Mouse (Mus musculus): ENCODE measurements around the gene Gabbr1.
"Not testable (repeated sequence)": the region's sequence is repeated elsewhere in the genome, so short reads cannot be mapped to it uniquely, and the experiment has no call there.

Gene Gabbr1

GRCm38 (mm10) chr17:37045611-37046311, at the start of gene Gabbr1:
TSS of gene Gabbr1 (plus strand) at chr17:37045966.
- peak; percentile 90 for DNase-seq

DNA sequence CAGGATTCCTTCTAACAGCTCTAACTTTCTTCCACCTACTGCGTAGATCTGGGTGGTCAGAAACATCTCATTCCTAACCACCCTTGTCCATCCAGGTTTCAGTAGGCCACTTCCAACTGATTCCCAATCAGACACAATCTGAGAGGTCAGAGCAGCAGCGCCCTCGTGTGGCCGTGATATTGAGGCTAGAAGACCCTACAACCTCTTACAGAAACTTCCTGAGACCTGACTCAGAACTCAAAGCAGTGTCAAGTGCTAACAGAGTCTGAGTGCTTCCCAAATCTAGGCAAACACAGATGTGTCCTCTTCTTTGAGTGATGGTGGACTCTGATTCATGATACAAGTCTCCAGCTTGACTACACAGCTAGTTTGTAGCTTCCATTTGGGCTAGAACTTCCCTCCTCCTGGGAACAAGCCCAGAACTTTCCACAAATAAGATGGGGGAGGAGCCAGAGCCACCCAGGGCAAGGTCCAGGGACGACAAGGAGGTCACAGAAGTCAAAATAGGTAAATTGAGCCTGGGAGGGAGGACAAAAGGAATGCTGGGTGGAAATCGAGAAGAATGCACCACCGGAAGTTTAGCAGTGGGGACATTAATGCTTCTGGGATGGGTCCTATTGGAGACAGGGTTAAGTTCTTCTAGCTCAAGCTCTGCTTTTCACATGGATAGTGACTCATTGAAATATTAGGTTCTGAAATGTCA, 48.6 kb upstream of the Gabbr1 start:
- peak; percentile 94 for DNase-seq

DNA sequence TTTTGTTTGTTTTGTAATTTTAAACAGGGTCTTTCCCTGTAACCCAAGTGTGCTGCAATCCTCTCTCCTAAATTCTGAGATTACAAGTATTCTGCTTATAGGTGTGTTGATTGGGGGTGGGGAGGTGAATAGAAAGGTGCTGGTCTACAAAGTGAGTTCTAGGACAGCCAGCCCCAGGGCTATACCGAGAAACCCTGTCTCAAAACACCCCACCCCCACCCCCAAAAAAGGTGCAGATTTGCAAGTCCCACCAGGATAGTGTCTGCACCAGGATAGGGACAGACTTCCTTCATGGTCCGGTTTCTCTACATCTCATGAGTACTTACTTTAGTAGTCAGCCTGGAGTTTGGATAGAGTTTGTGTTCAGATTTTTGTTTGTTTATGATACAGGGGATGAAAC, 47.3 kb upstream of the Gabbr1 start:
- no peak for DNase-seq

GRCm38 (mm10) chr17:37000863-37001262, 44.9 kb upstream of the Gabbr1 start, which contains the start of gene Zfp57:
TSS of gene Zfp57 (plus strand) at chr17:37001163.
- no peak for DNase-seq

GRCm38 (mm10) chr17:37002364-37003330, 43.1 kb upstream of the Gabbr1 start:
- DNase-seq, result peak; percentile 80

GRCm38 (mm10) chr17:37003366-37003765, 42.4 kb upstream of the Gabbr1 start:
- DNase-seq, result no peak

DNA sequence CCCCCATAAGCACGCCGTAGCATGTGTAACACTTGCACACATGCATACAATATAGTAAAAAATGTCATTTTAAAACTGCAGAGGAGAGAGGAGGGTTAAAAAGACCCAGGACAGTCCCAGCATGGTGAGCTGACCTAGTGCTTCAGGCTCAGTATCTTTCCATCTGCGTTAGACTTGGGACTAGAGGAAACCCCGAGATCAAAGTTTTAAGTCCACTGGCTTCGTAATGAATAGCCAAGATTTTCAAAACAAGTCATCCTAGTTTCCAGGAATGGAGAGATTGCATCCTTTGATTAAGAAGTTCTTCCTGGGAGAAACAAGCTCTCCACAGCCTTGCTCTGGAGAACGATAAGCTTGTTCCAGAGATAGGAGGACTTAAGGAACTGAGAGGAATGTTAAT, 37.6 kb upstream of the Gabbr1 start:
- DNase-seq, result no peak

DNA sequence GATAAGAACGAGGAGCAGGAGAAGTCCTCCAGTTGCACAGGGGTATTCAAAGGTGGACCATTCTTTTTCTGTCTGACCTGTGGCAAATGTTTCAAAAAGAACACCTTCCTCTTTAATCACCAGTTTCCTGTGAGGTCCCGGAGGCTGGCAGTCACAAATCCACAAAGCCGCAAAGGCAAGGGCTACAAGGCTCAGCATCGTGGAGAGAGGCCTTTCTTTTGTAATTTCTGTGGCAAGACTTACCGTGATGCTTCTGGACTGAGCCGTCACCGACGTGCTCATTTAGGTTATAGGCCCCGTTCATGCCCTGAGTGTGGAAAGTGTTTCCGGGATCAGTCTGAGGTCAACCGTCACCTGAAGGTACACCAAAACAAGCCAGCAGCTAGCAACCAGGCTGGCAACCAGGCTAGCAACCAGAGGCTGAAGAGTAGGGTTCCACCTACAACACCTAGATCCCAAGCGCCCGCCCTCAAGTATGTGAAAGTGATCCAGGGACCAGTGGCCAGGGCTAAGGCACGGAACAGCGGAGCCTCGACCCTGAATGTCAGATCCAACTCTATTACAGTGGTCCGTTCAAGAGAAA, 36.2 kb upstream of the Gabbr1 start:
- no peak for DNase-seq

GRCm38 (mm10) chr17:37011719-37012118, 34.0 kb upstream of the Gabbr1 start:
- no peak for DNase-seq

DNA sequence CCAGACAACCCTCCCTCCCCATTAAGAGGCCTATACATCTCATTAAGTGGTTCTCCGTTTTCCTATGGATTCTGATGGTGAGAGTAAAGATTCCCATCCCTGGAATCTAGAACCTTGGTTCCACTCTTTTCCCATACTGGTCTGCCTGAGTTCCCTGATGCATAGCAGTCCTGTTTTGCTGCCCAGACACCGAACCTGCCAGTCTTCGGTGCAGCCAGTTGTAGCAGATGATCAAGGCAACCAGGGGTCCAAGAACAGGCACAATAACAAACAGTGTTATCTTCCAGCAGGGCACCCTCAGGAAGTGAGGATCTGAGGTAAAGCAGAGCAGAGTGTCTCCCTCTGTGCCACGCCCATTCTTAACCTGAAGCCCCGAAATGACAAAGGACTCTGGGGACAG, 33.6 kb upstream of the Gabbr1 start:
- DNase-seq, result no peak

DNA sequence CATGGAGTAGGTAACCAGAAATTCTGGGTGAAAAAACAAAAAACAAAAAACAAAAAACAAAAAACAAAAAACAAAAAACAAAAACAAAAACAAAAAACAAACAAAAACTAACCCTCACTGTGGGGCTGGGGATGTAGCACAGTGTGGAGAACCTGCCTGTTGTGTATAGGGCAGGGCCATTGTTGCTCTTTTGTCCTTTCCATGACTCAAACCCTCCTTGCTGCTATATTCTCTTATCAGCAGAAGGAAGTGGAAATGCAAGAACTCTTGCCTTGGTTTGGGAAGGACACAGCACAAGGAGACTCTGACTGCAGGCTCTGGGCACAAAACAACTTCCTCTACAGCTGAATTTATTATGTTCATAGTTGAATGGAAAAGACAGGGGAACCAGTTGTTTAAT, 29.4 kb upstream of the Gabbr1 start:
- no peak for DNase-seq

GRCm38 (mm10) chr17:37018328-37018727, 27.4 kb upstream of the Gabbr1 start:
- DNase-seq, result no peak

DNA sequence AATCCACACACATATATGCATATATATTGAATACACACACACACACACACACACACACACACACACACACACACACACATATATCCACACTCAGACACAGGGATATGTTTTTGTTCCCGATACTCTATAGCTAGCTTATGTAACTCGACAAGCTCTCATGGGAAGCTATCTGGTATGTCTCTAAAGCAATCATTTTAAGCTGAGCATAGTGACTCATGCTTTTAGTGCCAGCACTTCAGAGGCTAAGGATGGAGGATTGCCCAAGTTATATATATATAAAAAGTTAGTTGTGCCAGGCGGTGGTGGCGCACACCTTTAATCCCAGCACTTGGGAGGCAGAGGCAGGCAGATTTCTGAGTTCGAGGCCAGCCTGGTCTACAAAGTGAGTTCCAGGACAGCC, 26.5 kb upstream of the Gabbr1 start:
- DNase-seq, result not testable (repeated sequence)

GRCm38 (mm10) chr17:37022628-37023576, 22.9 kb upstream of the Gabbr1 start, which contains the start of gene Mog:
TSS of gene Mog (minus strand) at chr17:37023398.
- DNase-seq, result no peak

DNA sequence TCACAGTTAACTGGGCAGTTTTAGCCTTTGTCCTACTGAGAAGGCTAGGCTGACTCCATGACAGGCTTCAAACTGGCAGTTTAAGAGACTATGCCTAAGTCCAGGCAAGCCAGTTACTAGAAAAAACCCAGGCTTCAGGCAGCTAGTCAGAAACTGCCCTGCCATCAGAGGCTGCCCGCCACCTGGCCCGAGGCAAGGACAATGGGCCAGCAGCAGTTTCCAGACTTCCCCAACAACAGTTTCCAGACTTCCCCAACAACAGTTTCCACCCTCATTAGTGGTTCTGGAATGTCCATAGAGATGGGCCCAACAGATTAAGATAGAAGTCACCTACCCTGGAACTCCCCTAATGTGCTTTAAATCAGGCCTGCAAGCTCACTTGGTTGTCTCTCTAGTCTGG, 19.3 kb upstream of the Gabbr1 start:
- no peak for DNase-seq

DNA sequence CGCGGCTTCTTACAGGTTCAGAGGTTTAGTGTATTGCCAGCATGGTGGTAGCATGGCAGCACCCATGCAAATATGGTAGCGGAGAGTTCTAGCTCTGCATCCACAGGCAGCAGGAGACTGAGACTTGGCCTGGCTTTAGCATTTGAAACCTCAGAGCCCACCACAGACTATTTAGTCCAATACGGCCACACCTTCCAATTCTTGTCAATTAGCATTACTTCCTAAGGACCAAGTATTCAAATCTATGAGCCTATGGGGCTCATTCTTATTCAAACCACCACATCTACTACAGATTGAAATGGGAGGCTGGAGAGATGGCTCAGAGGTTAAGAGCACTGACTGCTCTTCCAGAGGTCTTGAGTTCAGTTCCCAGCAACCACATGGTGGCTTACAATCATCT, 18.3 kb upstream of the Gabbr1 start:
- DNase-seq, result no peak

DNA sequence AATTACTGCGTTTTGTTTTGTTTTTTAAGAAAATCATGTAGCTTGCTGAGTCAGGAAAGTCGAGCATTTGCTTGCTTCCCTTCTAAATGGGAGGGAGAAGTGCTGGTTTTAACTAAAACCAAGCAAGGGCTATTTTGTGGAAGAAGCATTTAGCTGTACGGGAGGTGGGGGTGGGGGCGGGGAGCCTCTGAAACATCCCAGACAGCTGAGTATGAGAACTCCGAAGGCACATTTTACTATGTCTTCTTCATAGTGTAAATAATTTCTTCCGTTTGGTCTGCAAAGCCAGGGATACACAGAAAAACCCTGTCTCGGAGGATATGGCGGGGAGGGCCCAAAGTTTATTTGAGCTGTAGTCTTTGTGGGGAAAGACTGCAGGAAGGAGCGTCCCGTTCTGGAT, 17.6 kb upstream of the Gabbr1 start:
- no peak for DNase-seq

DNA sequence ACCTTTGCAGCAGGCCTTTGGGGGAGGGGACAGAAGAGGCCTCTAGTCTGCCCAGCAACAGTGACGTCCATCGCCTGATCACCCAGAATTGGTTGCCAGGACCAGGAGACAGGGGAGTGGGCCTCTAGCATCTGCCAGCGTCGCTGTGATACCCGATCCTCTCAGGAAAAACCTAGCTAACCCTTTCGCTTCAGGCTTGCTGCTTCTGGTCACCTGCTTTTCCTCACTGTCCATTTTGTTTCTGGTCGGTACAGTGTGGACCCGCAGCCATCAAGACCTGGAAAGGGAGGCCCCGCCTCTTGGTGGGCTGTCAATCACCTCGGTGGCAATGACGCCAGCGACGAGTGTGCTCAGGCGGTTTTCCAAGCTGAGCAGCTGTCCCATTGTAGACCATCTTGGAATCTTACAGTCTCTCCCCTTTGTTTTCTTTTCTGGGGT, 17.1 kb upstream of the Gabbr1 start:
- peak; percentile 95 for DNase-seq

DNA sequence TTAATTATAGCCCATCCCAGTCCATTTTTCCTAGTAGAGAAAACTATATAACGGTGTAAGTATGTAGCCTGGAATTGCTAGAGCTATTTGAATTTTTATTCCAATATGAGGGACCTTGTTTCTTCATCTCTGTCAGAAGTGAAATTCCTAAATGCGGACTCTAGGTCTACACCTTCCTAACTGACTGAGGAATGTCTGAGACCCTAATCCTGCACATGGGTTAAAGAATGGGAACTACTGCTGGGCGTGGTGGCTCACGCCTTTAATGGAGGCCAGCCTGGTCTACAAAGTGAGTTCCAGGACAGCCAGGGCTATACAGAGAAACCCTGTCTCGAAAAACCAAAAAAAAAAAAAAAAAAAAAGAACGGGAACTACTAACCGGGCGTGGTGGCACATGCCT, 16.6 kb upstream of the Gabbr1 start:
- no peak for DNase-seq

GRCm38 (mm10) chr17:37039127-37039894, 6.5 kb upstream of the Gabbr1 start:
- DNase-seq, result no peak
